Mouse (Mus musculus): Measurements from ENCODE around the gene Mbnl2. TPM values are rescaled to one million over a fixed set of nuclear protein-coding genes. Genes with fewer than 3 reads are reported as not detected.
A peak's percentile ranks its signal among the peaks of the same experiment; 100 is the strongest.

Gene Mbnl2
- polyA plus RNA-seq, 1 experiment from 2014 or later: 39.2 TPM

DNA sequence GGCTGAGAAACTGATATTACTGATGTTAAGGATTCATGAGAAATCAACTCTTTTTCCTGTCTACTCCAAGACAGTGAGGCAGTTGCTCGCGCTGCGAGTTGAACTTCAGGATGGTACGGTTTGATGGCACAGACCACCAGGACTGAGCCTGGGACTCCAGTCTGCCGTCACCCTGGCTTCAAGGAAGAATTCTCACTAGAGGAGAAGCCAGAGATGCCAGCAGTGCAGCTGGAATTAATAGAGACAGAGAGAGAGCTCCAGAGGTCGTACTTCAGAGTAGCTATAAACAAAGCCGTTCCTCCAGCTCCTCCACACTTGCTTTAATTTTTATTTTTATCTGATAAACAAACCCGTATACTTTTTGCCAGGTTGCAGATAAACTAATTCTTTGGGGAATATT is 102.5 kb downstream of the Mbnl2 start:
- DNase-seq (ENCODE audit: low spot score) (no peak), ATAC-seq (replicated peaks; ENCODE audit: low FRiP score) (no peak)
- no peak overlapping the region for H3K9ac ChIP-seq (ENCODE audit: low read length)
- no peak overlapping the region for H3K27ac ChIP-seq (ENCODE audit: low read depth, low read length)
- no peaks in the 10 kb centered on the region for H3K36me3 ChIP-seq (ENCODE audit: control insufficient read depth, insufficient read depth, low read length)
- H3K4me1 ChIP-seq (replicated peaks; ENCODE audit: control insufficient read depth, insufficient read depth, low read length): no peaks in the 10 kb centered on the region
- H3K9me3 ChIP-seq (ENCODE audit: control insufficient read depth, low read length): no peaks in the 10 kb centered on the region
- no peak overlapping the region for H3K4me2 ChIP-seq (ENCODE audit: low read depth, low read length, severe bottlenecking)
- WGBS: 82% methylated on average over 8 of the region's 8 CpGs
- H3K4me3 ChIP-seq (ENCODE audit: low read depth, low read length): no peak overlapping the region
- no peaks in the 10 kb centered on the region for H3K27me3 ChIP-seq (ENCODE audit: control insufficient read depth, insufficient read depth, low read length)

GRCm38 (mm10) chr14:120379716-120380115 is 104.2 kb downstream of the Mbnl2 start:
- ATAC-seq (replicated peaks; ENCODE audit: low FRiP score) (no peak), DNase-seq (ENCODE audit: low spot score) (no peak)
- no peaks in the 10 kb centered on the region for H3K9me3 ChIP-seq (ENCODE audit: control insufficient read depth, low read length)
- H3K36me3 ChIP-seq (ENCODE audit: control insufficient read depth, insufficient read depth, low read length): no peaks in the 10 kb centered on the region
- no peak overlapping the region for H3K27ac ChIP-seq (ENCODE audit: low read depth, low read length)
- WGBS: 87% methylated on average over 4 of the region's 4 CpGs
- H3K4me3 ChIP-seq (ENCODE audit: low read depth, low read length): no peak overlapping the region
- no peaks in the 10 kb centered on the region for H3K4me1 ChIP-seq (replicated peaks; ENCODE audit: control insufficient read depth, insufficient read depth, low read length)
- H3K4me2 ChIP-seq (ENCODE audit: low read depth, low read length, severe bottlenecking): no peak overlapping the region
- H3K27me3 ChIP-seq (ENCODE audit: control insufficient read depth, insufficient read depth, low read length): no peaks in the 10 kb centered on the region
- no peak overlapping the region for H3K9ac ChIP-seq (ENCODE audit: low read length)

- DNase-seq (ENCODE audit: low spot score) (peak; percentile 27), ATAC-seq (replicated peaks; ENCODE audit: low FRiP score) (no peak)
- WGBS: 91% methylated on average over 26 of the region's 26 CpGs
- Histone ChIP-seq H3K4me3 (ENCODE audit: low read depth, low read length) (no peak overlapping the region), H3K27ac (ENCODE audit: low read depth, low read length) (no peak overlapping the region), H3K36me3 (ENCODE audit: control insufficient read depth, insufficient read depth, low read length) (no peaks in the 10 kb centered on the region), H3K9me3 (ENCODE audit: control insufficient read depth, low read length) (no peaks in the 10 kb centered on the region), H3K4me2 (ENCODE audit: low read depth, low read length, severe bottlenecking) (no peak overlapping the region), H3K27me3 (ENCODE audit: control insufficient read depth, insufficient read depth, low read length) (no peaks in the 10 kb centered on the region), H3K4me1 (replicated peaks; ENCODE audit: control insufficient read depth, insufficient read depth, low read length) (no peaks in the 10 kb centered on the region), H3K9ac (ENCODE audit: low read length) (no peak overlapping the region)
Observed at GRCm38 (mm10) chr14:120381378-120382134, 106.1 kb downstream of the Mbnl2 start.

GRCm38 (mm10) chr14:120382179-120382578 is 106.7 kb downstream of the Mbnl2 start:
- DNase-seq (ENCODE audit: low spot score): no peak
- Histone ChIP-seq H3K4me1 (replicated peaks; ENCODE audit: control insufficient read depth, insufficient read depth, low read length) (no peaks in the 10 kb centered on the region), H3K27ac (ENCODE audit: low read depth, low read length) (no peak overlapping the region), H3K36me3 (ENCODE audit: control insufficient read depth, insufficient read depth, low read length) (no peaks in the 10 kb centered on the region), H3K9me3 (ENCODE audit: control insufficient read depth, low read length) (no peaks in the 10 kb centered on the region), H3K9ac (ENCODE audit: low read length) (no peak overlapping the region), H3K27me3 (ENCODE audit: control insufficient read depth, insufficient read depth, low read length) (no peaks in the 10 kb centered on the region), H3K4me2 (ENCODE audit: low read depth, low read length, severe bottlenecking) (no peak overlapping the region), H3K4me3 (ENCODE audit: low read depth, low read length) (no peak overlapping the region)
- 87% methylated on average over 5 of the region's 5 CpGs for WGBS
- no peak for ATAC-seq (replicated peaks; ENCODE audit: low FRiP score)

GRCm38 (mm10) chr14:120383186-120383851 is 107.8 kb downstream of the Mbnl2 start:
- Histone ChIP-seq H3K36me3 (ENCODE audit: control insufficient read depth, insufficient read depth, low read length) (no peaks in the 10 kb centered on the region), H3K27ac (ENCODE audit: low read depth, low read length) (no peak overlapping the region), H3K27me3 (ENCODE audit: control insufficient read depth, insufficient read depth, low read length) (no peaks in the 10 kb centered on the region), H3K4me3 (ENCODE audit: low read depth, low read length) (no peak overlapping the region), H3K4me1 (replicated peaks; ENCODE audit: control insufficient read depth, insufficient read depth, low read length) (no peaks in the 10 kb centered on the region), H3K4me2 (ENCODE audit: low read depth, low read length, severe bottlenecking) (no peak overlapping the region), H3K9ac (ENCODE audit: low read length) (no peak overlapping the region), H3K9me3 (ENCODE audit: control insufficient read depth, low read length) (no peaks in the 10 kb centered on the region)
- ATAC-seq (replicated peaks; ENCODE audit: low FRiP score) (no peak), DNase-seq (ENCODE audit: low spot score) (no peak)
- 81% methylated on average over 11 of the region's 11 CpGs for WGBS

DNA sequence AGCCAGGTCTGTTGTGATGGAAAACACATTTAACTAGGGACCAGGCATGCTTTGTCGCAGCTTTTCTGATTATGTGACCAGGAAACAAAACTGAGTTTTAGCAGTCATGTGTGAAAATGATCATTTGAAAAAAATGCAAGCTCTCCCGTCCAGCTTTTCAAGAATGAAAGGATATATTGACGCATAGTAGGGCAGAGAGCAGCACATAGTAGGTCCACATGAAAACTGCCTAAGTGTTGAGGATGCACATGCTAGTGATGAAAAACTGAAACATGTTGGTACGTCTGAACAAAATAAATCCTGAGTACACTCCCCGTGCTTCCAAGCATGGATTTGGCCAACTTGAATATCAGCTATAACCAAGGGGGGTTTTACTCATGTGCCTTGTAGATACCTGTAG is 109.1 kb downstream of the Mbnl2 start:
- Histone ChIP-seq H3K4me3 (ENCODE audit: low read depth, low read length) (no peak overlapping the region), H3K4me2 (ENCODE audit: low read depth, low read length, severe bottlenecking) (no peak overlapping the region), H3K27ac (ENCODE audit: low read depth, low read length) (no peak overlapping the region), H3K9ac (ENCODE audit: low read length) (no peak overlapping the region), H3K36me3 (ENCODE audit: control insufficient read depth, insufficient read depth, low read length) (no peaks in the 10 kb centered on the region), H3K27me3 (ENCODE audit: control insufficient read depth, insufficient read depth, low read length) (no peaks in the 10 kb centered on the region), H3K9me3 (ENCODE audit: control insufficient read depth, low read length) (no peaks in the 10 kb centered on the region), H3K4me1 (replicated peaks; ENCODE audit: control insufficient read depth, insufficient read depth, low read length) (peaks cover 6% of the 10 kb centered on the region)
- DNase-seq (ENCODE audit: low spot score): peak; percentile 14
- WGBS: 89% methylated on average over 5 of the region's 5 CpGs
- ATAC-seq (replicated peaks; ENCODE audit: low FRiP score): no peak

DNA sequence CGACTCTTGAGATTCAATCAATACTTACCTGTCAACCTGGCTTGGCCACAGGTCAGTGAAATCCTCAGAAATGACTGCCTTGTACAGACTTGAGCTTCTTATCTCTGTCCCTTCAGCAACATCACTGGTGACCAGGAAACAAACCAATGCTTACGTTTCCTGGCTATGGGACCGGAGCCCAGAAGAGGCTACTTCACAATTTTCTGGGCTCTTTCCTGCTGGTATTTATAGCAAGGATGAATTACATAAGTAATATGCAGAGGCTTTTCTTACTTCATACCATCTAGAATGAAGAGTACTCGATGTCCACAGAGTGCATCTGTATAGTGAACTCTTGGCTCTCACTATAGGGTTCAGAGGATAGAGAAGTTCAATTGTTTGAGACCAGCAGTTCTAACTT is 111.8 kb downstream of the Mbnl2 start:
- DNase-seq (ENCODE audit: low spot score): no peak
- no peaks in the 10 kb centered on the region for H3K36me3 ChIP-seq (ENCODE audit: control insufficient read depth, insufficient read depth, low read length)
- H3K9me3 ChIP-seq (ENCODE audit: control insufficient read depth, low read length): peaks cover 3% of the 10 kb centered on the region; the same call in 1 of the 2 replicates
- H3K9ac ChIP-seq (ENCODE audit: low read length): no peak overlapping the region
- no peak overlapping the region for H3K4me2 ChIP-seq (ENCODE audit: low read depth, low read length, severe bottlenecking)
- H3K27ac ChIP-seq (ENCODE audit: low read depth, low read length): no peak overlapping the region
- 89% methylated on average over 4 of the region's 4 CpGs for WGBS
- no peak for ATAC-seq (replicated peaks; ENCODE audit: low FRiP score)
- H3K4me1 ChIP-seq (replicated peaks; ENCODE audit: control insufficient read depth, insufficient read depth, low read length): peaks cover 6% of the 10 kb centered on the region
- H3K27me3 ChIP-seq (ENCODE audit: control insufficient read depth, insufficient read depth, low read length): no peaks in the 10 kb centered on the region
- H3K4me3 ChIP-seq (ENCODE audit: low read depth, low read length): no peak overlapping the region

DNA sequence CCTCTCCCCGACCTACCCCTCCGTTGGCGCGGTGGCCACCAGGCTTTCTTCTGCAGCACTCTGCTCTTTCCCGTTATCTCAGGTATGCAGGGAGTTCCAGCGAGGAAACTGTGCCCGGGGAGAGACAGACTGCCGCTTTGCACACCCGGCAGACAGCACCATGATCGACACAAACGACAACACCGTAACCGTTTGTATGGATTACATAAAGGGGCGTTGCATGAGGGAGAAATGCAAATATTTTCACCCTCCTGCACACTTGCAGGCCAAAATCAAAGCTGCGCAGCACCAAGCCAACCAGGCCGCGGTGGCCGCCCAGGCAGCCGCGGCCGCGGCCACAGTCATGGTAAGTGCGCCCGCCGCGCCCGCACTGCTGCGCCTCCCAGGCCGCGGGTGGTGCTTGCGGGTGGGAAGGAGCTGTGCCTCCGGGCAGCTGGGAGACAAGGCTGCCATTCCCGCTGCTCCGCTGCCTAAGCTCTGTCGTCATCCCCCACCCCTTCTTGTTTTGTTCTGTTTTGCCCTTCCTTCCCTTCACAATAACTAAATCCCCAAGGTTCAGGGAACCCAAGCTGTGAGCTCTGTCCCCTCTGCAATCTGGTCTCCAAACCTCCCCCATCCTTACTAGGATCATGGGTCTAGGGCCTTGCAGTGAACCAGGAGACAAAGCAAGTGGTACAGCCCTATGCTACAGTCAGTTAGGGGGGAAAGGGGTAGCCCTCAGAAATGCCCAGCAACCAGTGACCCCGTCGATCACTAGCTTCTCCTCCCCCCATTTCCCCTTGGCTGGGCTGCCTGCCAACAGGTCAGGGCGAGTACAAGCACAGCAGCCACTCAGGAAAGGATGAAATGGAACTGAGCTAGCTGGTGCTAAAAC is 113.6 kb downstream of the Mbnl2 start:
- no peaks in the 10 kb centered on the region for H3K27me3 ChIP-seq (ENCODE audit: control insufficient read depth, insufficient read depth, low read length)
- H3K36me3 ChIP-seq (ENCODE audit: control insufficient read depth, insufficient read depth, low read length): no peaks in the 10 kb centered on the region
- peak overlapping the region; percentile 28 for H3K4me3 ChIP-seq (ENCODE audit: low read depth, low read length)
- H3K9ac ChIP-seq (ENCODE audit: low read length): peak overlapping the region; percentile 59
- peaks cover 3% of the 10 kb centered on the region; the same call in 1 of the 2 replicates for H3K9me3 ChIP-seq (ENCODE audit: control insufficient read depth, low read length)
- H3K27ac ChIP-seq (ENCODE audit: low read depth, low read length): no peak overlapping the region
- peak overlapping the region; percentile 60 for H3K4me2 ChIP-seq (ENCODE audit: low read depth, low read length, severe bottlenecking)
- DNase-seq (ENCODE audit: low spot score): peak; percentile 67
- 4% methylated on average over 36 of the region's 38 CpGs for WGBS
- ATAC-seq (replicated peaks; ENCODE audit: low FRiP score): peak; percentile 84
- H3K4me1 ChIP-seq (replicated peaks; ENCODE audit: control insufficient read depth, insufficient read depth, low read length): peaks cover 6% of the 10 kb centered on the region

All from forebrain, embryonic 11.5 days (tissue).